In the genomic region with DNA sequence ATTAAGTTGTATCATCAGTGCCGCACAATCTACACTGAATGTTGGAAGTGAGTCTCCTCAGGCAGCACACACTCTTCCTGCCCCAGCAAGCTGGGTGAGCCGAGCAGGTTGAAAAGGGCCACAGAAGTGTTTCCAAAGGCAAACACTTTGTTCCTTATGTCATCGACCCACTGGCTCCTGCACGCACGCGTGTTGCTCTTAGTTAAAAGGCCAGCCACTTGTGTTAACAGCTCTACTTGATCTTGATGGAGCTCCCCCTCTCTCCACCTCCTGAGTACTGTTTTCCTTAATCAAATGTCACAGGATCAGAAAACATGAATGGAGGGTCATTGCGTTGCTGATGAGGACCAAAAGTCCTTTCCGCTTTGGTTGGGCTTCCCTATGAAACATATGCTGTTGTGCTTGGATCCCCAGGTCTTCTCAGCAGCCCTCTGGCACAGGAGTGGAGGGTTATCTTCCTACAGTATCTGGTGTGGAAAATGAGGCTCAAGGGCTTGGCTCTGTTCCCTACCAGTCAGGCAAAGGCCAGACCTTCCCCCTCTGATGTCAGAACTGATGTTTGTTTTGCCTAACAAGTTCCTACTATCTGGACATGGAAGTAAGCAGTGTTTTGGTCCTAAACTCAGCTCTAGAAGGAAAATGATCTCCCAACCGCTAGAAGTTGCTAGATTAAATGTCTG, we compare ENCODE assay signal across 11 mouse cellular contexts.
A peak's percentile ranks its signal among the peaks of the same experiment; 100 is the strongest.
DNase-seq lines count a peak whose midpoint lies in the region; ATAC-seq lines count a peak whose summit lies in the region.
"Had no signal": no experiment of that assay in that cellular context is flagged by ENCODE, and none has a peak within 500 bp of the region (broad histone marks: within the 10 kb centered on the region; RNA-seq: fewer than 3 reads in every experiment).

No protein-coding gene starts in this region.

- H3K4me2 ChIP-seq in heart, embryonic 16.5 days (ENCODE audit: low read depth, low read length): no peak overlapping the region
- no peak overlapping the region for H3K4me2 ChIP-seq in liver, embryonic 12.5 days
- H3K4me2 ChIP-seq: forebrain, embryonic 15.5 days had no signal

- H3K4me1 ChIP-seq in heart, embryonic 16.5 days (ENCODE audit: control insufficient read depth, insufficient read depth, low read length): peaks cover 4% of the 10 kb centered on the region; the same call in 1 of the 2 replicates
- H3K4me1 ChIP-seq in liver, embryonic 12.5 days: no peaks in the 10 kb centered on the region

- H3K27ac ChIP-seq in heart, embryonic 16.5 days (ENCODE audit: low read length): peak overlapping the region; percentile 71
- H3K27ac ChIP-seq in liver, embryonic 12.5 days: no peak overlapping the region
- H3K27ac ChIP-seq: forebrain, embryonic 15.5 days; hindbrain, embryonic 10.5 days had no signal

- peak; percentile 79 for ATAC-seq in heart, embryonic 16.5 days (replicated peaks; ENCODE audit: extremely low read depth, insufficient read depth, low FRiP score)
- no peak for ATAC-seq in liver, embryonic 12.5 days
- ATAC-seq: forebrain, embryonic 15.5 days; Patski had no signal

- no peak overlapping the region for H3K9ac ChIP-seq in heart, embryonic 16.5 days (ENCODE audit: low read length)
- H3K9ac ChIP-seq in liver, embryonic 12.5 days: no peak overlapping the region
- H3K9ac ChIP-seq: forebrain, embryonic 15.5 days had no signal

- H3K9me3 ChIP-seq in heart, embryonic 16.5 days (replicated peaks; ENCODE audit: control insufficient read depth, low read length): no peaks in the 10 kb centered on the region
- no peaks in the 10 kb centered on the region for H3K9me3 ChIP-seq in liver, embryonic 12.5 days (replicated peaks)
- H3K9me3 ChIP-seq: forebrain, embryonic 15.5 days; hindbrain, embryonic 10.5 days had no signal

- H3K36me3 ChIP-seq in heart, embryonic 16.5 days (ENCODE audit: control insufficient read depth, insufficient read depth): no peaks in the 10 kb centered on the region
- no peaks in the 10 kb centered on the region for H3K36me3 ChIP-seq in liver, embryonic 12.5 days
- H3K36me3 ChIP-seq: forebrain, embryonic 15.5 days; hindbrain, embryonic 10.5 days had no signal

- WGBS in heart, embryonic 16.5 days: 24% methylated on average over 9 of the region's 9 CpGs
- 65% methylated on average over 9 of the region's 9 CpGs for WGBS in liver, embryonic 12.5 days (ENCODE audit: insufficient replicate concordance)

- H3K4me3 ChIP-seq in heart, embryonic 16.5 days (ENCODE audit: low read length): no peak overlapping the region
- no peak overlapping the region for H3K4me3 ChIP-seq in liver, embryonic 12.5 days
- H3K4me3 ChIP-seq: forebrain, embryonic 15.5 days; hindbrain, embryonic 10.5 days had no signal

- H3K27me3 ChIP-seq in heart, embryonic 16.5 days (ENCODE audit: control insufficient read depth, insufficient read depth, low read length): peaks cover 3% of the 10 kb centered on the region; the same call in 1 of the 2 replicates
- no peaks in the 10 kb centered on the region for H3K27me3 ChIP-seq in liver, embryonic 12.5 days (replicated peaks)
- H3K27me3 ChIP-seq: forebrain, embryonic 15.5 days; Patski had no signal

- peak; percentile 75 to 85 for DNase-seq in cerebellum, postnatal 10 days
- DNase-seq in cerebellum, adult 11-12 months: no peak
- peak; percentile 58 for DNase-seq in adipocyte (ENCODE audit: low spot score)
- DNase-seq in lung, adult 18-20 months: peak; percentile 43 to 61
- DNase-seq in thymus, postnatal 14 days: no peak
- no peak for DNase-seq in frontal cortex, postnatal 14 days (ENCODE audit: low spot score in 2 of 2)

Comparison
In these comparisons a context has a peak if more than half of its experiments do, and no peak if none do; other contexts are left out.
1. DNase-seq: peak in cerebellum, postnatal 10 days (2 of 2), adipocyte (single experiment) and lung, adult 18-20 months (2 of 2); none in cerebellum, adult 11-12 months (single experiment), thymus, postnatal 14 days (single experiment) and frontal cortex, postnatal 14 days (0 of 2).